Mouse (Mus musculus): ENCODE measurements at regions not wholly inside any gene's neighbourhood (a gene's known extent, or its start where the extent isn't known, plus 50 kb on each side); places are given as distances from the start of the nearest gene placed in this dataset.

GRCm38 (mm10) chr10:121174022-121174421 lies 140.3 kb downstream of the Wif1 start:
- no peak overlapping the region for H3K27ac ChIP-seq (ENCODE audit: insufficient read depth, low read depth)
- peaks cover 9% of the 10 kb centered on the region for H3K9me3 ChIP-seq (replicated peaks; ENCODE audit: low read length)
- TF ChIP-seq JUN (IDR thresholded peaks at IDR 0.05; ENCODE audit: insufficient read depth, low read depth, low read length) (no peak), EP300 (IDR thresholded peaks at IDR 0.05; ENCODE audit: low read length) (no peak), GABPA (IDR thresholded peaks at IDR 0.05; ENCODE audit: insufficient replicate concordance, low read depth, low read length) (no peak), BHLHE40 (IDR thresholded peaks at IDR 0.05; ENCODE audit: low read depth, low read length) (no peak), JUND (conservative IDR thresholded peaks at IDR 0.05; ENCODE audit: low read depth, low read length) (no peak), PAX5 (IDR thresholded peaks at IDR 0.05; ENCODE audit: low read length) (no peak), IRF4 (IDR thresholded peaks at IDR 0.05; ENCODE audit: low read depth, low read length) (no peak), USF1 (IDR thresholded peaks at IDR 0.05; ENCODE audit: low read depth, low read length) (no peak), TBP (conservative IDR thresholded peaks at IDR 0.05; ENCODE audit: low read depth, low read length) (no peak), SMC3 (IDR thresholded peaks at IDR 0.05; ENCODE audit: low read depth, low read length) (no peak), ZMIZ1 (IDR thresholded peaks at IDR 0.05; ENCODE audit: low read depth, low read length) (no peak), E2F4 (IDR thresholded peaks at IDR 0.05; ENCODE audit: insufficient replicate concordance, low read depth, low read length) (no peak), KAT2A (IDR thresholded peaks at IDR 0.05; ENCODE audit: insufficient replicate concordance, low read length) (no peak), ZC3H11A (IDR thresholded peaks at IDR 0.05; ENCODE audit: low read depth, low read length) (no peak), MEF2A (IDR thresholded peaks at IDR 0.05; ENCODE audit: borderline replicate concordance, low read depth, low read length) (no peak), MAFK (IDR thresholded peaks at IDR 0.05; ENCODE audit: insufficient replicate concordance, low read length) (no peak)
- no peak overlapping the region for H3K9ac ChIP-seq (ENCODE audit: insufficient read depth, low read depth)
- dilution Hi-C loops (cut with MboI; ENCODE audit: extremely low pct_ligation_motif_present, extremely low pct_unique_long_range_greater_than_20kb, low sequenced_read_pairs) = no loop called here
- no peaks in the 10 kb centered on the region; a peak in 1 of 4 replicates for H3K4me1 ChIP-seq (ENCODE audit: control insufficient read depth in 1 of 2, insufficient read depth in 2 of 2)
- no peaks in the 10 kb centered on the region for H3K79me2 ChIP-seq (replicated peaks; ENCODE audit: control insufficient read depth, extremely low read depth, insufficient read depth, poor library complexity, severe bottlenecking)
- no peak overlapping the region for H3K4me3 ChIP-seq (replicated peaks in 1 of 3; ENCODE audit: low read depth in 2 of 3, low read length in 2 of 3, poor library complexity in 1 of 3)
- no peaks in the 10 kb centered on the region for H3K36me3 ChIP-seq (replicated peaks in 1 of 2; ENCODE audit: control insufficient read depth in 1 of 2, insufficient read depth in 1 of 2, low read length in 1 of 2)
- in situ Hi-C loops (cut with MboI; ENCODE audit: low pct_ligation_motif_present, low pct_unique_long_range_greater_than_20kb, low sequenced_read_pairs) = no loop called here
- DNase-seq (ENCODE audit: extremely low read depth) = no peak
- H3K4me2 ChIP-seq (ENCODE audit: insufficient read depth, low read depth, poor library complexity, severe bottlenecking) = no peak overlapping the region
- H3K27me3 ChIP-seq (replicated peaks) = no peaks in the 10 kb centered on the region

- in situ Hi-C loops (cut with MboI; ENCODE audit: low pct_ligation_motif_present, low pct_unique_long_range_greater_than_20kb, low sequenced_read_pairs) (no loop called here), dilution Hi-C loops (cut with MboI; ENCODE audit: extremely low pct_ligation_motif_present, extremely low pct_unique_long_range_greater_than_20kb, low sequenced_read_pairs) (no loop called here)
- TF ChIP-seq BHLHE40 (IDR thresholded peaks at IDR 0.05; ENCODE audit: low read depth, low read length) = no peak
- no peak for TF ChIP-seq CTCF (conservative IDR thresholded peaks at IDR 0.05 in 1 of 2, IDR thresholded peaks at IDR 0.05 in 1 of 2; ENCODE audit: low read depth in 2 of 2, low read length in 2 of 2)
- no peak for TF ChIP-seq ZMIZ1 (IDR thresholded peaks at IDR 0.05; ENCODE audit: low read depth, low read length)
- no peak for TF ChIP-seq POLR2AphosphoS2 (IDR thresholded peaks at IDR 0.05; ENCODE audit: low read depth, low read length)
- no peak for TF ChIP-seq GABPA (IDR thresholded peaks at IDR 0.05; ENCODE audit: insufficient replicate concordance, low read depth, low read length)
- TF ChIP-seq MYC (IDR thresholded peaks at IDR 0.05; ENCODE audit: low read depth, low read length) = no peak
- no peak for TF ChIP-seq RAD21 (IDR thresholded peaks at IDR 0.05; ENCODE audit: low read depth, low read length)
- no peak for TF ChIP-seq CHD2 (IDR thresholded peaks at IDR 0.05; ENCODE audit: low read length)
- no peak for TF ChIP-seq ZNF384 (IDR thresholded peaks at IDR 0.05; ENCODE audit: low read depth, low read length)
- no peak for TF ChIP-seq SMC3 (IDR thresholded peaks at IDR 0.05; ENCODE audit: low read depth, low read length)
- TF ChIP-seq JUN (IDR thresholded peaks at IDR 0.05; ENCODE audit: insufficient read depth, low read depth, low read length) = no peak
- TF ChIP-seq MEF2A (IDR thresholded peaks at IDR 0.05; ENCODE audit: borderline replicate concordance, low read depth, low read length) = no peak
- no peak for TF ChIP-seq HCFC1 (IDR thresholded peaks at IDR 0.05; ENCODE audit: low read depth, low read length)
- TF ChIP-seq MAZ (IDR thresholded peaks at IDR 0.05; ENCODE audit: low read depth, low read length) = no peak
- TF ChIP-seq ZKSCAN1 (IDR thresholded peaks at IDR 0.05; ENCODE audit: borderline replicate concordance, low read depth, low read length) = no peak
- TF ChIP-seq UBTF (IDR thresholded peaks at IDR 0.05; ENCODE audit: low read depth, low read length) = no peak
- TF ChIP-seq ZC3H11A (IDR thresholded peaks at IDR 0.05; ENCODE audit: low read depth, low read length) = no peak
- TF ChIP-seq CHD1 (IDR thresholded peaks at IDR 0.05; ENCODE audit: low read depth, low read length) = no peak
- Histone ChIP-seq H3K36me3 (replicated peaks in 1 of 2; ENCODE audit: control insufficient read depth in 1 of 2, insufficient read depth in 1 of 2, low read length in 1 of 2) (no peaks in the 10 kb centered on the region), H3K9me3 (replicated peaks; ENCODE audit: low read length) (peaks cover 2% of the 10 kb centered on the region), H3K79me2 (replicated peaks; ENCODE audit: control insufficient read depth, extremely low read depth, insufficient read depth, poor library complexity, severe bottlenecking) (no peaks in the 10 kb centered on the region), H3K27ac (ENCODE audit: insufficient read depth, low read depth) (no peak overlapping the region), H3K4me1 (ENCODE audit: control insufficient read depth in 1 of 2, insufficient read depth in 2 of 2) (no peaks in the 10 kb centered on the region), H3K4me3 (replicated peaks in 1 of 3; ENCODE audit: low read depth in 2 of 3, low read length in 2 of 3, poor library complexity in 1 of 3) (no peak overlapping the region), H3K27me3 (replicated peaks) (no peaks in the 10 kb centered on the region), H3K4me2 (ENCODE audit: insufficient read depth, low read depth, poor library complexity, severe bottlenecking) (no peak overlapping the region), H3K9ac (ENCODE audit: insufficient read depth, low read depth) (no peak overlapping the region)
- DNase-seq (ENCODE audit: extremely low read depth) = no peak
Observed at GRCm38 (mm10) chr10:121189139-121189538, 155.4 kb downstream of the Wif1 start.
